Mouse (Mus musculus) MEL (cell line): ENCODE results near the gene Txnrd2. TPM values are rescaled to one million over a fixed set of nuclear protein-coding genes. Genes with fewer than 3 reads are reported as not detected.

Experiments used
- DNase-seq: peaks from one replicate; pipeline ENCODE4 v3.0.0; 2011; ENCODE audit warnings: low read depth, low spot score
- H3K27ac ChIP-seq: 2 replicates; pipeline ENCODE4 v1.5.1; 2012; ENCODE audit warnings: low read depth, mild to moderate bottlenecking, control low read depth, low read length, moderate library complexity; ENCODE audit not compliant: control insufficient read depth
- H3K27me3 ChIP-seq, 2 experiments: fragments of 150-350 bp in 1 of 2; sonication (generic) in 1 of 2; 2 replicates each; pipeline ENCODE4 v1.6.1; 2012; ENCODE audit warnings: low read length in 2 of 2, mild to moderate bottlenecking in 2 of 2, improper control_type of control experiment in 1 of 2, moderate library complexity in 1 of 2; ENCODE audit not compliant: insufficient read depth in 2 of 2, control insufficient read depth in 1 of 2
- H3K36me3 ChIP-seq, 2 experiments: 2 replicates each; pipeline ENCODE4 v1.6.1; 2012 to 2014; ENCODE audit warnings: low read length in 2 of 2, improper control_type of control experiment in 1 of 2, inconsistent platforms in 1 of 2, mild to moderate bottlenecking in 1 of 2; ENCODE audit not compliant: insufficient read depth in 2 of 2, control insufficient read depth in 1 of 2
- H3K4me1 ChIP-seq, 2 experiments: fragments of 150-350 bp in 1 of 2; sonication (generic) in 1 of 2; 2 replicates each; pipeline ENCODE4 v1.6.1; 2012; ENCODE audit warnings: low read length in 2 of 2, improper control_type of control experiment in 1 of 2, mild to moderate bottlenecking in 1 of 2; ENCODE audit not compliant: insufficient read depth in 2 of 2, control insufficient read depth in 1 of 2
- H3K4me3 ChIP-seq, 2 experiments: fragments of 150-350 bp in 1 of 2; sonication (generic) in 1 of 2; 2 replicates each; pipeline ENCODE4 v1.5.1; 2012; ENCODE audit warnings: low read depth in 2 of 2, low read length in 2 of 2, mild to moderate bottlenecking in 2 of 2, moderate library complexity in 2 of 2, control low read depth in 1 of 2, improper control_type of control experiment in 1 of 2; ENCODE audit not compliant: control insufficient read depth in 1 of 2, insufficient read depth in 1 of 2
- H3K79me2 ChIP-seq: 2 replicates; pipeline ENCODE4 v1.6.1; 2012; ENCODE audit warnings: mild to moderate bottlenecking, low read length, moderate library complexity; ENCODE audit not compliant: control insufficient read depth, poor library complexity, insufficient read depth
- H3K9ac ChIP-seq: 2 replicates; pipeline ENCODE4 v1.6.1; 2012; ENCODE audit warnings: low read depth, mild to moderate bottlenecking, control low read depth, low read length, moderate library complexity; ENCODE audit not compliant: control insufficient read depth, poor library complexity, severe bottlenecking
- H3K9me3 ChIP-seq: fragments of 150-350 bp; sonication (generic); replicated peaks from 2 replicates; pipeline ENCODE4 v1.6.1; 2012; ENCODE audit warnings: mild to moderate bottlenecking, low read length, improper control_type of control experiment, moderate library complexity; ENCODE audit not compliant: insufficient read depth
- BHLHE40 ChIP-seq: IDR thresholded peaks from 2 replicates; pipeline ENCODE4 v1.6.1; 2012; ENCODE audit warnings: low read depth, mild to moderate bottlenecking, inconsistent platforms, low read length, improper control_type of control experiment, borderline replicate concordance
- CHD2 ChIP-seq: IDR thresholded peaks from 2 replicates; pipeline ENCODE4 v1.6.1; 2011; ENCODE audit warnings: low read length, improper control_type of control experiment
- ELF1 ChIP-seq: IDR thresholded peaks from 2 replicates; pipeline ENCODE4 v1.6.1; 2014; ENCODE audit warnings: low read depth, mild to moderate bottlenecking, inconsistent platforms, low read length, improper control_type of control experiment, moderate library complexity
- ETS1 ChIP-seq: IDR thresholded peaks from 2 replicates; pipeline ENCODE4 v1.6.1; 2012; ENCODE audit warnings: low read depth, mild to moderate bottlenecking, inconsistent platforms, low read length, improper control_type of control experiment, moderate library complexity
- GABPA ChIP-seq: IDR thresholded peaks from 2 replicates; pipeline ENCODE4 v1.6.1; 2012; ENCODE audit warnings: low read depth, mild to moderate bottlenecking, inconsistent platforms, low read length, improper control_type of control experiment, moderate library complexity
- GATA1 ChIP-seq: IDR thresholded peaks from 2 replicates; pipeline ENCODE4 v1.6.1; 2011; ENCODE audit warnings: low read depth, low read length, improper control_type of control experiment
- HCFC1 ChIP-seq: IDR thresholded peaks from 2 replicates; pipeline ENCODE4 v1.6.1; 2012; ENCODE audit warnings: low read depth, mild to moderate bottlenecking, inconsistent platforms, low read length, improper control_type of control experiment, moderate library complexity
- JUND ChIP-seq: IDR thresholded peaks from 2 replicates; pipeline ENCODE4 v1.6.1; 2011; ENCODE audit warnings: low read depth, mild to moderate bottlenecking, improper control_type of control experiment, low read length
- KAT2A ChIP-seq: conservative IDR thresholded peaks from 2 replicates; pipeline ENCODE4 v1.6.1; 2012; ENCODE audit warnings: low read depth, low read length, improper control_type of control experiment, inconsistent platforms
- MAFK ChIP-seq: IDR thresholded peaks from 2 replicates; pipeline ENCODE4 v1.6.1; 2011; ENCODE audit warnings: low read depth, mild to moderate bottlenecking, low read length, improper control_type of control experiment, borderline replicate concordance
- MAX ChIP-seq: IDR thresholded peaks from 2 replicates; pipeline ENCODE4 v1.6.1; 2011; ENCODE audit warnings: low read length, improper control_type of control experiment
- MAZ ChIP-seq: IDR thresholded peaks from 2 replicates; pipeline ENCODE4 v1.6.1; 2012; ENCODE audit warnings: low read depth, mild to moderate bottlenecking, inconsistent platforms, low read length, improper control_type of control experiment
- MXI1 ChIP-seq: IDR thresholded peaks from 2 replicates; pipeline ENCODE4 v1.6.1; 2011; ENCODE audit warnings: mild to moderate bottlenecking, low read depth, low read length, improper control_type of control experiment
- MYB ChIP-seq: IDR thresholded peaks from 2 replicates; pipeline ENCODE4 v1.6.1; 2011; ENCODE audit warnings: mild to moderate bottlenecking, low read depth, low read length, improper control_type of control experiment
- MYC ChIP-seq: IDR thresholded peaks from 2 replicates; pipeline ENCODE4 v1.6.1; 2011; ENCODE audit warnings: low read depth, mild to moderate bottlenecking, low read length, improper control_type of control experiment, moderate library complexity
- NELFE ChIP-seq: IDR thresholded peaks from 2 replicates; pipeline ENCODE4 v1.6.1; 2011; ENCODE audit warnings: low read depth, low read length, improper control_type of control experiment
- NRF1 ChIP-seq: IDR thresholded peaks from 2 replicates; pipeline ENCODE4 v1.6.1; 2014; ENCODE audit warnings: low read depth, mild to moderate bottlenecking, inconsistent platforms, low read length, improper control_type of control experiment, moderate library complexity; ENCODE audit not compliant: poor library complexity, insufficient read depth, severe bottlenecking
- POLR2AphosphoS2 ChIP-seq: IDR thresholded peaks from 2 replicates; pipeline ENCODE4 v1.6.1; 2011; ENCODE audit warnings: low read length, improper control_type of control experiment
- RAD21 ChIP-seq: IDR thresholded peaks from 2 replicates; pipeline ENCODE4 v1.6.1; 2011; ENCODE audit warnings: mild to moderate bottlenecking, low read depth, low read length, improper control_type of control experiment
- RCOR1 ChIP-seq: IDR thresholded peaks from 2 replicates; pipeline ENCODE4 v1.6.1; 2012; ENCODE audit warnings: low read depth, mild to moderate bottlenecking, inconsistent platforms, low read length, improper control_type of control experiment
- SIN3A ChIP-seq: IDR thresholded peaks from 2 replicates; pipeline ENCODE4 v1.6.1; 2012; ENCODE audit warnings: low read length, improper control_type of control experiment, inconsistent platforms
- SMC3 ChIP-seq: IDR thresholded peaks from 2 replicates; pipeline ENCODE4 v1.6.1; 2011; ENCODE audit warnings: low read depth, low read length, improper control_type of control experiment
- TAL1 ChIP-seq: IDR thresholded peaks from 2 replicates; pipeline ENCODE4 v1.6.1; 2012; ENCODE audit warnings: mild to moderate bottlenecking, inconsistent platforms, low read length, moderate library complexity, mixed read lengths
- TBP ChIP-seq: IDR thresholded peaks from 2 replicates; pipeline ENCODE4 v1.8.0; 2011; ENCODE audit warnings: low read depth, low read length, improper control_type of control experiment
- TCF12 ChIP-seq: IDR thresholded peaks from 2 replicates; pipeline ENCODE4 v1.6.1; 2014; ENCODE audit warnings: low read depth, mild to moderate bottlenecking, inconsistent platforms, low read length, improper control_type of control experiment, moderate library complexity
- USF1 ChIP-seq: IDR thresholded peaks from 2 replicates; pipeline ENCODE4 v1.6.1; 2014; ENCODE audit warnings: low read depth, mild to moderate bottlenecking, inconsistent platforms, low read length, improper control_type of control experiment, moderate library complexity
- USF2 ChIP-seq, 2 experiments: IDR thresholded peaks; 2 replicates each; pipeline ENCODE4 v1.6.1; 2011 to 2012; ENCODE audit warnings: improper control_type of control experiment in 2 of 2, low read length in 2 of 2, borderline replicate concordance in 1 of 2, inconsistent platforms in 1 of 2, low read depth in 1 of 2, mild to moderate bottlenecking in 1 of 2; ENCODE audit not compliant: insufficient read depth in 1 of 2
- ZC3H11A ChIP-seq: IDR thresholded peaks from 2 replicates; pipeline ENCODE4 v1.6.1; 2012; ENCODE audit warnings: low read depth, mild to moderate bottlenecking, inconsistent platforms, low read length, improper control_type of control experiment
- polyA plus RNA-seq, 2 experiments: library from polyadenylated mRNA; stranded (reverse) in 1 of 2; unstranded in 1 of 2; fragments of >175 nt in 1 of 2; fragments of >200 nt in 1 of 2; gene quantifications; 2 replicates each; pipeline versions ENCODE4 v1.2.1 to v1.2.4; 2012; ENCODE audit warnings: low replicate concordance in 2 of 2, low read depth in 1 of 2; ENCODE audit not compliant: insufficient read length in 2 of 2, insufficient read depth in 1 of 2, missing spikeins in 1 of 2
- total RNA-seq: library from RNA; depleted of rRNA; stranded (reverse); fragments of 300-350 nt; gene quantifications from 2 replicates; pipeline ENCODE4 v1.2.3, GENCODE M21; 2012

The Txnrd2 gene
- total and polyA plus RNA-seq, 3 experiments = 31.2 to 46.8 TPM; not detected in 1

GRCm38 (mm10) chr16:18453846-18454245 is 27.7 kb downstream of the Txnrd2 start:
- H3K27ac ChIP-seq = no peak overlapping the region
- H3K36me3 ChIP-seq = peaks cover 0 to 7% of the 10 kb centered on the region in 2 experiments; a peak in 3 of 4 replicates
- H3K27me3 ChIP-seq = no peaks in the 10 kb centered on the region
- no peaks in the 10 kb centered on the region for H3K79me2 ChIP-seq
- no peak overlapping the region for H3K9ac ChIP-seq
- DNase-seq = no peak
- H3K4me1 ChIP-seq = peaks cover 1 to 11% of the 10 kb centered on the region in 2 experiments
- H3K9me3 ChIP-seq = no peaks in the 10 kb centered on the region
- TF ChIP-seq RCOR1 (no peak), KAT2A (no peak), MAFK (no peak), MAX (no peak), GATA1 (no peak)
- no peak overlapping the region for H3K4me3 ChIP-seq

GRCm38 (mm10) chr16:18455407-18455806 is 29.2 kb downstream of the Txnrd2 start:
- Histone ChIP-seq H3K79me2 (no peaks in the 10 kb centered on the region), H3K27me3 (no peaks in the 10 kb centered on the region), H3K27ac (no peak overlapping the region), H3K9me3 (no peaks in the 10 kb centered on the region), H3K9ac (no peak overlapping the region), H3K4me3 (no peak overlapping the region), H3K4me1 (peaks cover 7 to 24% of the 10 kb centered on the region in 2 experiments), H3K36me3 (peaks cover 0 to 19% of the 10 kb centered on the region in 2 experiments)
- no peak for TF ChIP-seq USF1
- TF ChIP-seq MAZ = no peak
- TF ChIP-seq SMC3 = no peak
- no peak for TF ChIP-seq JUND
- TF ChIP-seq TAL1 = no peak
- no peak for TF ChIP-seq RAD21
- no peak for TF ChIP-seq POLR2AphosphoS2
- no peak for TF ChIP-seq KAT2A
- TF ChIP-seq MYB = no peak
- no peak for TF ChIP-seq MXI1
- no peak for TF ChIP-seq ETS1
- TF ChIP-seq TBP = no peak
- DNase-seq = no peak

GRCm38 (mm10) chr16:18458661-18459060 is 32.5 kb downstream of the Txnrd2 start:
- Histone ChIP-seq H3K27ac (peak overlapping the region; percentile 79; the same call in 1 of the 2 replicates), H3K9me3 (no peaks in the 10 kb centered on the region), H3K9ac (no peak overlapping the region), H3K36me3 (peaks cover 0 to 26% of the 10 kb centered on the region in 2 experiments), H3K27me3 (no peaks in the 10 kb centered on the region), H3K4me3 (no peak overlapping the region), H3K79me2 (no peaks in the 10 kb centered on the region), H3K4me1 (peaks cover 9 to 31% of the 10 kb centered on the region in 2 experiments)
- peak; percentile 47 for DNase-seq
- TF ChIP-seq CHD2 (no peak), POLR2AphosphoS2 (no peak), TAL1 (peak; percentile 45), TCF12 (peak; percentile 84), GABPA (no peak), ZC3H11A (no peak), HCFC1 (no peak), KAT2A (no peak), ELF1 (no peak), MAZ (no peak), SIN3A (peak; percentile 20; the same call in 1 of the 2 replicates), BHLHE40 (peak; percentile 20; the same call in 1 of the 2 replicates), USF2 (IDR thresholded peaks at IDR 0.05; ENCODE audit: borderline replicate concordance in 1 of 2, insufficient read depth in 1 of 2, low read depth in 1 of 2, low read length in 2 of 2) (no peak), NRF1 (no peak), RCOR1 (peak; percentile 100), NELFE (no peak), MYC (no peak)
